Mouse (Mus musculus) liver, adult 2 months (tissue): ENCODE measurements around the gene Ipo13.

Source experiments
- CTCF ChIP-seq: fragments of 200-500 bp; IDR thresholded peaks from 2 replicates; pipeline ENCODE4 v1.5.1; 2011; ENCODE audit warnings: low read depth, low read length, control low read depth
- POLR2A ChIP-seq: fragments of 200-500 bp; IDR thresholded peaks from 2 replicates; pipeline ENCODE4 v1.6.1; 2011; ENCODE audit warnings: low read length, control low read depth; ENCODE audit not compliant: insufficient read depth; ENCODE audit errors: extremely low read depth

- TF ChIP-seq CTCF (no peak), POLR2A (no peak)
These were observed 52.0 kb downstream of the Ipo13 start for GRCm38 (mm10) chr4:117862823-117863222.
